Mouse (Mus musculus): ENCODE measurements around the gene Gata3. TPM values are rescaled to one million over a fixed set of nuclear protein-coding genes. Genes with fewer than 3 reads are reported as not detected.

The Gata3 gene
- polyA plus RNA-seq, 2 experiments from 2014 or later = 120 to 138 TPM

GRCm38 (mm10) chr2:9871141-9871716 is 18.6 kb downstream of the Gata3 start:
- ATAC-seq = peak; percentile 25

- peak; percentile 59 for ATAC-seq
Measured at GRCm38 (mm10) chr2:9867092-9867825, 22.6 kb downstream of the Gata3 start.

GRCm38 (mm10) chr2:9860698-9861097 is 29.1 kb downstream of the Gata3 start:
- ATAC-seq = no peak

- ATAC-seq = no peak
Measured at GRCm38 (mm10) chr2:9855861-9856260, 34.0 kb downstream of the Gata3 start.

GRCm38 (mm10) chr2:9852851-9853576 is 36.8 kb downstream of the Gata3 start:
- no peak for ATAC-seq

- no peak for ATAC-seq
Measured at GRCm38 (mm10) chr2:9835195-9835594, 54.6 kb downstream of the Gata3 start.

- no peak for ATAC-seq
Measured at GRCm38 (mm10) chr2:9833712-9834111, 56.1 kb downstream of the Gata3 start.

- ATAC-seq = no peak
Measured at GRCm38 (mm10) chr2:9827624-9828023, 62.2 kb downstream of the Gata3 start.

GRCm38 (mm10) chr2:9820611-9821010 is 69.2 kb downstream of the Gata3 start:
- ATAC-seq = no peak

- no peak for ATAC-seq
Measured at GRCm38 (mm10) chr2:9818177-9818785, 71.6 kb downstream of the Gata3 start.

Other genes with a start within 250 kb of the Gata3 start
- gene 4930412O13Rik, start 8.8 kb downstream of the Gata3 start, polyA plus RNA-seq (2017; shearing (Covaris generic)) = under 1 TPM in 1 of 2 experiments, not detected in 1; 0.87 TPM
- gene 9230102O04Rik, start 494 bp downstream of the Gata3 start, polyA plus RNA-seq (2017; shearing (Covaris generic)) = 1 to 10 TPM in 1 of 2 experiments, not detected in 1; 2.0 TPM
- gene Taf3, start 158.6 kb upstream of the Gata3 start, polyA plus RNA-seq (2017; shearing (Covaris generic)) = 10 to 100 TPM; 13.6 to 15.6 TPM
- 100 to 1,000 TPM; 659 to 745 TPM for gene Atp5c1, start 190.5 kb upstream of the Gata3 start, polyA plus RNA-seq (2017; shearing (Covaris generic))
- gene Kin, start 190.6 kb upstream of the Gata3 start, polyA plus RNA-seq (2017; shearing (Covaris generic)) = 10 to 100 TPM; 28.1 to 34.7 TPM
- gene Itih2, start 241.4 kb upstream of the Gata3 start, polyA plus RNA-seq (2017; shearing (Covaris generic)) = not detected